Comparison of ENCODE assay signal across 26 mouse cellular contexts in genomic region chr17:31405694-31406227, GRCm38 (mm10). TPM values are rescaled to one million over a fixed set of nuclear protein-coding genes. Genes with fewer than 3 reads are reported as not detected.
A peak's percentile ranks its signal among the peaks of the same experiment; 100 is the strongest.
DNase-seq lines count a peak whose midpoint lies in the region; ATAC-seq and TF ChIP-seq lines count a peak whose summit lies in the region.
"Had no signal": no experiment of that assay in that cellular context is flagged by ENCODE, and none has a peak within 500 bp of the region (broad histone marks: within the 10 kb centered on the region; RNA-seq: fewer than 3 reads in every experiment).

No protein-coding gene starts in this region.

- peaks cover 31% of the 10 kb centered on the region for H3K4me1 ChIP-seq in intestine, embryonic 14.5 days (replicated peaks; ENCODE audit: control insufficient read depth, insufficient read depth, low read length)
- no peaks in the 10 kb centered on the region for H3K4me1 ChIP-seq in intestine, postnatal 0 days (replicated peaks; ENCODE audit: control insufficient read depth, insufficient read depth, low read length)
- peaks cover 26% of the 10 kb centered on the region for H3K4me1 ChIP-seq in lung, embryonic 14.5 days (ENCODE audit: insufficient read depth)
- H3K4me1 ChIP-seq: liver, embryonic 13.5 days had no signal

- H3K9me3 ChIP-seq in intestine, embryonic 14.5 days (ENCODE audit: control insufficient read depth, low read length): no peaks in the 10 kb centered on the region
- H3K9me3 ChIP-seq in intestine, postnatal 0 days (ENCODE audit: control insufficient read depth): no peaks in the 10 kb centered on the region
- no peaks in the 10 kb centered on the region for H3K9me3 ChIP-seq in lung, embryonic 14.5 days (ENCODE audit: low read depth, low read length)
- H3K9me3 ChIP-seq: embryonic facial prominence, embryonic 12.5 days; heart, embryonic 12.5 days; liver, embryonic 13.5 days; stomach, embryonic 15.5 days had no signal

- H3K36me3 ChIP-seq in intestine, embryonic 14.5 days (ENCODE audit: control insufficient read depth, insufficient read depth, low read length): peaks cover 12% of the 10 kb centered on the region; the same call in 1 of the 2 replicates
- H3K36me3 ChIP-seq in intestine, postnatal 0 days (ENCODE audit: control insufficient read depth, insufficient read depth): peaks cover 3% of the 10 kb centered on the region; the same call in 1 of the 2 replicates
- H3K36me3 ChIP-seq in lung, embryonic 14.5 days (ENCODE audit: insufficient read depth): peaks cover 11% of the 10 kb centered on the region; the same call in 1 of the 2 replicates
- H3K36me3 ChIP-seq: embryonic facial prominence, embryonic 12.5 days; heart, embryonic 12.5 days; liver, embryonic 13.5 days had no signal

- no peak overlapping the region for H3K9ac ChIP-seq in intestine, embryonic 14.5 days (ENCODE audit: low read length)
- H3K9ac ChIP-seq in intestine, postnatal 0 days (ENCODE audit: low read depth, low read length): no peak overlapping the region
- no peak overlapping the region for H3K9ac ChIP-seq in lung, embryonic 14.5 days
- H3K9ac ChIP-seq: embryonic facial prominence, embryonic 12.5 days; heart, embryonic 12.5 days; liver, embryonic 13.5 days; stomach, embryonic 15.5 days had no signal

- WGBS in intestine, embryonic 14.5 days: 54% methylated on average over 6 of the region's 6 CpGs
- 67% methylated on average over 6 of the region's 6 CpGs for WGBS in intestine, postnatal 0 days
- WGBS in lung, embryonic 14.5 days: 58% methylated on average over 6 of the region's 6 CpGs

- H3K27me3 ChIP-seq in intestine, embryonic 14.5 days (replicated peaks; ENCODE audit: control insufficient read depth, insufficient read depth, low read length): no peaks in the 10 kb centered on the region
- no peaks in the 10 kb centered on the region for H3K27me3 ChIP-seq in intestine, postnatal 0 days (replicated peaks; ENCODE audit: control insufficient read depth, insufficient read depth, low read length)
- no peaks in the 10 kb centered on the region for H3K27me3 ChIP-seq in lung, embryonic 14.5 days (ENCODE audit: insufficient read depth, low read length)
- H3K27me3 ChIP-seq: embryonic facial prominence, embryonic 12.5 days; heart, embryonic 12.5 days; liver, embryonic 13.5 days; stomach, embryonic 15.5 days had no signal

- no peak for TF ChIP-seq CTCF in intestine, postnatal 0 days (IDR thresholded peaks at IDR 0.05; ENCODE audit: low read depth)
- no peak for TF ChIP-seq CTCF in lung, embryonic 14.5 days (IDR thresholded peaks at IDR 0.05; ENCODE audit: low read depth)

- no peak for ATAC-seq in intestine, embryonic 14.5 days (replicated peaks; ENCODE audit: low FRiP score, low TSS enrichment, low read depth)
- no peak for ATAC-seq in intestine, postnatal 0 days
- ATAC-seq in lung, embryonic 14.5 days (ENCODE audit: insufficient read depth): no peak
- peak; percentile 79 for ATAC-seq in granulocyte monocyte progenitor cell, adult 5-6 weeks (replicated peaks; ENCODE audit: poor library complexity, severe bottlenecking)
- ATAC-seq: forebrain, embryonic 14.5 days; Patski had no signal

- no peak for DNase-seq in intestine, embryonic 14.5 days (ENCODE audit: low spot score)
- DNase-seq in lung, embryonic 14.5 days: peak; percentile 37
- no peak for DNase-seq in lung, postnatal 4 days
- peak; percentile 69 for DNase-seq in 416B (ENCODE audit: low read depth)
- DNase-seq in right cerebral cortex, postnatal 36 days (ENCODE audit: low spot score in 2 of 2): no peak
- DNase-seq in gastrocnemius, adult 18-20 months (ENCODE audit: low spot score): no peak
- DNase-seq: adrenal gland, adult 2 months; cerebellum, adult 11-12 months; cerebellum, postnatal 10 days; heart, adult 18-20 months; heart, postnatal 14 days; left cerebral cortex, postnatal 4 days; liver, embryonic 13.5 days; lung, adult 2 months; midbrain, embryonic 14.5 days; right cerebral cortex, postnatal 4 days; thymus, adult 2 months; thymus, postnatal 4 days had no signal

- H3K4me3 ChIP-seq in intestine, embryonic 14.5 days (ENCODE audit: low read depth, low read length): no peak overlapping the region
- H3K4me3 ChIP-seq in intestine, postnatal 0 days (ENCODE audit: low read depth, low read length): no peak overlapping the region
- no peak overlapping the region for H3K4me3 ChIP-seq in lung, embryonic 14.5 days (ENCODE audit: low read depth, low read length)
- H3K4me3 ChIP-seq: embryonic facial prominence, embryonic 12.5 days; heart, embryonic 12.5 days; left cerebral cortex, adult 2 months; liver, embryonic 13.5 days; stomach, embryonic 15.5 days had no signal

- peak overlapping the region; percentile 28; the same call in 1 of the 2 replicates for H3K27ac ChIP-seq in intestine, embryonic 14.5 days (ENCODE audit: low read depth)
- no peak overlapping the region for H3K27ac ChIP-seq in intestine, postnatal 0 days (ENCODE audit: low read depth, low read length)
- no peak overlapping the region for H3K27ac ChIP-seq in lung, embryonic 14.5 days (ENCODE audit: low read depth)
- H3K27ac ChIP-seq: embryonic facial prominence, embryonic 12.5 days; left cerebral cortex, adult 2 months; liver, embryonic 13.5 days had no signal

- H3K4me2 ChIP-seq in intestine, embryonic 14.5 days (ENCODE audit: low read length): no peak overlapping the region
- no peak overlapping the region for H3K4me2 ChIP-seq in intestine, postnatal 0 days (replicated peaks; ENCODE audit: low read depth)
- H3K4me2 ChIP-seq in lung, embryonic 14.5 days: no peak overlapping the region
- H3K4me2 ChIP-seq: embryonic facial prominence, embryonic 12.5 days; heart, embryonic 12.5 days; liver, embryonic 13.5 days; stomach, embryonic 15.5 days had no signal

RNA-seq across cellular contexts. Expression of gene Pde9a, which starts 19.8 kb away (rescaled TPM):
- 61.0 and 76.0 TPM in 2 replicates for polyA plus RNA-seq in intestine, embryonic 14.5 days (2014; fragmentation: Nextera tagmentation; extraction: Ambion mirVana)
- 58.8 and 59.8 TPM in 2 replicates for polyA plus RNA-seq in intestine, postnatal 0 days (2015; fragmentation: Nextera tagmentation; extraction: Ambion mirVana)
- polyA plus RNA-seq in lung, embryonic 14.5 days (2014; fragmentation: Nextera tagmentation; extraction: Ambion mirVana): 35.8 and 36.7 TPM in 2 replicates
- 1.4 TPM in 1 of 2 replicates, not detected in the other for total RNA-seq in granulocyte monocyte progenitor cell, adult 5-6 weeks (2014; fragmentation: Nextera tagmentation)
- total RNA-seq in granulocyte monocyte progenitor cell, adult 5-6 weeks (2017): not detected in 2 replicates
- 1 to 10 TPM in 1 of 2 experiments, under 1 TPM in 1; 1.00 to 1.6 TPM for total RNA-seq in gastrocnemius, adult 18-20 months (2021)
- polyA plus RNA-seq: Patski had no signal

Comparison
In these comparisons a context has a peak if more than half of its experiments do, and no peak if none do; other contexts are left out.
1. DNase-seq: peak in lung, embryonic 14.5 days (single experiment) and 416B (single experiment); none in intestine, embryonic 14.5 days (single experiment), lung, postnatal 4 days (0 of 2), right cerebral cortex, postnatal 36 days (0 of 2) and gastrocnemius, adult 18-20 months (single experiment).